Mouse (Mus musculus) liver, adult 2 months (tissue): ENCODE data around the gene Wipf2. TPM values are rescaled to one million over a fixed set of nuclear protein-coding genes. Genes with fewer than 3 reads are reported as not detected.
"Not testable (repeated sequence)": the region's sequence is repeated elsewhere in the genome, so short reads cannot be mapped to it uniquely, and the experiment has no call there.

Source experiments
- DNase-seq: peaks from one replicate; pipeline ENCODE4 v3.0.0-alpha.2; 2011; ENCODE audit warnings: low read depth, low spot score; ENCODE audit errors: extremely low read depth
- H3K27ac ChIP-seq: fragments of 200-500 bp; replicated peaks from 2 replicates; pipeline ENCODE4 v1.5.1; 2012; ENCODE audit warnings: low read depth, mild to moderate bottlenecking, control low read depth, inconsistent platforms, low read length; ENCODE audit not compliant: insufficient read depth
- H3K27me3 ChIP-seq: fragments of 200-500 bp; 2 replicates; pipeline ENCODE4 v1.6.1; 2012; ENCODE audit warnings: mild to moderate bottlenecking, moderate library complexity, low read length, inconsistent platforms; ENCODE audit not compliant: control insufficient read depth, insufficient read depth
- H3K36me3 ChIP-seq: fragments of 200-500 bp; 2 replicates; pipeline ENCODE4 v1.6.1; 2012; ENCODE audit warnings: low read length, inconsistent platforms; ENCODE audit not compliant: control insufficient read depth, insufficient read depth
- H3K4me1 ChIP-seq: fragments of 200-500 bp; 2 replicates; pipeline ENCODE4 v1.6.1; 2011; ENCODE audit warnings: low read length; ENCODE audit not compliant: control insufficient read depth, insufficient read depth
- H3K4me3 ChIP-seq: fragments of 200-500 bp; 2 replicates; pipeline ENCODE4 v1.5.1; 2011; ENCODE audit warnings: low read depth, mild to moderate bottlenecking, control low read depth, low read length, moderate library complexity; ENCODE audit not compliant: insufficient read depth
- H3K79me2 ChIP-seq: fragments of 200-500 bp; 2 replicates; pipeline ENCODE4 v1.6.1; 2012; ENCODE audit warnings: inconsistent platforms, mild to moderate bottlenecking, low read length, moderate library complexity; ENCODE audit not compliant: control insufficient read depth, insufficient read depth
- H3K9ac ChIP-seq: fragments of 200-500 bp; 2 replicates; pipeline ENCODE4 v1.6.1; 2012; ENCODE audit warnings: low read depth, mild to moderate bottlenecking, control low read depth, inconsistent platforms, low read length
- CTCF ChIP-seq: fragments of 200-500 bp; IDR thresholded peaks from 2 replicates; pipeline ENCODE4 v1.5.1; 2011; ENCODE audit warnings: low read depth, low read length, control low read depth
- POLR2A ChIP-seq: fragments of 200-500 bp; IDR thresholded peaks from 2 replicates; pipeline ENCODE4 v1.6.1; 2011; ENCODE audit warnings: low read length, control low read depth; ENCODE audit not compliant: insufficient read depth; ENCODE audit errors: extremely low read depth
- WGBS: fragments of 180-500 bp; shearing (Covaris S2); methylation state at CpG from one replicate; pipeline ENCODE4 v1.1.7; 2018; 5-methylcytosine and 5-hydroxymethylcytosine counted together
- polyA plus RNA-seq: library from polyadenylated mRNA; depleted of rRNA; stranded (reverse); fragments of >200 nt; gene quantifications from 2 replicates; pipeline ENCODE4 v1.2.3, GENCODE M21; 2012
- total RNA-seq: library from RNA; depleted of rRNA; stranded (reverse); fragments of >200 nt; gene quantifications from 2 replicates; pipeline ENCODE4 v1.2.3, GENCODE M21; 2014

Wipf2 gene
- total and polyA plus RNA-seq, 2 experiments: 1.5 to 3.1 TPM

DNA sequence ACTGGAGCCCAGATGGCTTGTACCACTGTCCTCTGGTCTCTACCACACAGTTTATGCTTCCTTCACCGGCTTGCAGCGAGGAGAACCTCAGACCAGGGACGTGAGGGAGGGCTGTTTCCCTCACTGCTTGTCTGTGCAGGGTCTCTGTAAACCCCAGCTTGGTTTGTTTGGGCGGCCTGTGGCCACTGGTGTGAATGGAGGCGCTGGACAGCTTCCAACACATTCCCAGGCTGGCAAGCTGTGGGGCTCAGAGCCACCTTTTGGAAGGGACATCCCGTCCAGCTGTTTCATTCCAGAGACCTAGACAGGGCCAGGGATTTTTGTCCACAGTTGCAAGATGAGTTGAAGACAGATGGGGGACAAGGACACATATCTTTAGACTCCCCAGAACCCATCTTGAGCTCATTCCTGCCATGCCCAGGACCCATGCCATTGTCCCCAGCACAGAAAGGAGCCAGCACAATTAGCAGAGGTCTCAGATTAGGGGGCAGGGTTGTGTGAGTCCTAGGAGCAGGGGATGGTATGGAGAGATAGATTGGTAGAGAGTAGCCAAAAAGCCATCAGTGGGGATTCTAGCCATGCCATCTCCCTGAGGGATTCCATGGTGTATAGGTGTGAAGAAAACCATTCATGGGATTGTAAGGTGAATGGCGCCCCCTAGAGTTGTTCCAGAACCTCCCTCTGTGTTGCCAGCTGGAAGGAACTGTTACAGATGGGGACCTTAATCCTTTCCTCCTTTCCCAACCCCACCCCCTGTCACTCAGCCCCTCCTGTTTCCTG, 68.3 kb downstream of the Wipf2 start:
- Histone ChIP-seq H3K79me2 (no peaks in the 10 kb centered on the region), H3K4me3 (no peak overlapping the region), H3K4me1 (peaks cover 19% of the 10 kb centered on the region), H3K27ac (no peak overlapping the region), H3K27me3 (no peaks in the 10 kb centered on the region), H3K9ac (no peak overlapping the region), H3K36me3 (no peaks in the 10 kb centered on the region)
- DNase-seq: no peak
- no peak for TF ChIP-seq POLR2A
- no peak for TF ChIP-seq CTCF
- 62% methylated on average over 7 of the region's 7 CpGs for WGBS

DNA sequence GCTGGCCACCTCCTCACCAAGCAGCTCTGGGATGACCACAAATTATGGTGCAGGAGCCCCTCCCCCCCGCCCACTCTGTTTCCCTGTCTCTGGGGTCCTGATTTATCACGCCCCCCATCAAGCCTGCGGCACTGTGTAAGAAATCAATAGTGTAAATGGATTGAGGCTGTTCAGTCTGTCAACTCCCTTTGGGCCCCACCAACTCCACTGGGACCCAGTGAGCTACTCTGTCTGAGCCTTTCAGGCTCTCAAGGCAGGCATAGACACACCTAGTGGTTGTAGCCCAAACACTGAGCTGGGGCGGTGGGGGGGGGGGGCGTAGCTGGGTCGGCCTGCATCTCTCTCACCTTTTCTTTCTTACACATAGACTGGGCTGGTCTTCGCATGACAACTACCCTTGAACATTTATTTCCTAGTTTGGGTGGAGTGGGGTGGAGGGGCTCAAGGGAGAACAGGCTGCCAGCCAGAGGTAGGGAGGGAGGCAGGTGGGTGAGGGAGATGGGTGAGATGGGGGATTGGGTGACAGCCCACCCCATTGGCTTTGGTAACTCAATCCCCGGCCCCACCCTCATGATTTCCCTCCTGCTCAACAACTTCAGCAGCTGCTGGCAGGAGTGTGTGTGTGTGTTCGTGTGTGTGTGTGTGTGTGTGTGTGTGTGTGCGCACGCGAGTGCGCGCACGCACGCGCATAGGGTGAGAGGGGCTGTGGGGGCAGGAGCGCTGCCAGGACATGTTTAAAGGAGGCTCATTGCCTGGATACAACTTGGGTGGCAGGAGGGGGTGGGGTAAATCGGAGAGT, 69.1 kb downstream of the Wipf2 start:
- H3K79me2 ChIP-seq: no peaks in the 10 kb centered on the region
- H3K9ac ChIP-seq: no peak overlapping the region
- peaks cover 20% of the 10 kb centered on the region for H3K4me1 ChIP-seq
- H3K4me3 ChIP-seq: no peak overlapping the region
- TF ChIP-seq POLR2A (no peak), CTCF (no peak)
- DNase-seq: no peak
- 43% methylated on average over 19 of the region's 19 CpGs for WGBS
- no peaks in the 10 kb centered on the region for H3K36me3 ChIP-seq
- H3K27me3 ChIP-seq: no peaks in the 10 kb centered on the region
- no peak overlapping the region for H3K27ac ChIP-seq

DNA sequence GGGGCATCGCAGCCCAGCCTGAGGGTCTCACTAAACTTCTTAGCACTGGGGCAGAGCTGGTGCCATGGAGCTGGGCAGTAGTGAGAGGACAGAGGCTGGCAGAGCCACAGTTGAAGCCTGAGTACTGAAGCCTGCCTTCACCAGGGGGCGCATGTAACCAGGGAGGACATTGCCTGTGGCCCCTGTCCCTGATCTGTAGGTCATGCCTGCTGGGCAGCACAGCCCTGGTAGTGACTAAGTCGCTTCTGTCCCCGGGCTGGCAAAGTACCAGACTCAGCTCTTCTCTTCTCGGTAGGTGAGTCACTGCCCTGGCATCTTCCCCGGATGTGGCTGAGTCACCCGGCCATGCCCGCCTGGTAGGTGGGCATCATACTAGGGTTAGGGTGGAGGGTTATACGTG, 69.7 kb downstream of the Wipf2 start:
- Histone ChIP-seq H3K27me3 (no peaks in the 10 kb centered on the region), H3K4me1 (peaks cover 20% of the 10 kb centered on the region), H3K36me3 (no peaks in the 10 kb centered on the region), H3K9ac (no peak overlapping the region), H3K27ac (no peak overlapping the region), H3K4me3 (no peak overlapping the region), H3K79me2 (peaks cover 1% of the 10 kb centered on the region; the same call in 1 of the 2 replicates)
- DNase-seq: peak; percentile 67
- peak; percentile 89 for TF ChIP-seq CTCF
- no peak for TF ChIP-seq POLR2A
- WGBS: 16% methylated on average over 9 of the region's 9 CpGs

DNA sequence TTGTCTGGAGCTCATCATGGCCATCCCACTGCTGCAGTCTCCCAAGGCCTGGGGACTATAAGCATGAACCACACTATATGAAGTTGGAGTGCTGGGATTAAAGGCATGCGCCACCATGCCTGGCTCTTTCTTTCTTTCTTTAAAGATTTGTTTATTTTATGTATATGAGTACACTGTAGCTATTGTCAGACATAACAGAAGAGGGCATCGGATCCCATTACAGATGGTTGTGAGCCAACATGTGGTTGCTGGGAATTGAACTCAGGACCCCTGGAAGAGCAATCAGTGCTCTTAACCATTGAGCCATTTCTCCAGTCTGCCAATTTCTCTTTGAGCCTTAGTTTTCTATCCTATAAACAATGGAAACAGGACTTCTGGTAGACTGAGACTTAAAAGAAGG, 70.4 kb downstream of the Wipf2 start:
- H3K27ac ChIP-seq, H3K4me3 ChIP-seq, H3K79me2 ChIP-seq, H3K36me3 ChIP-seq, DNase-seq, H3K27me3 ChIP-seq, H3K9ac ChIP-seq: not testable (repeated sequence)
- peaks cover 25% of the 10 kb centered on the region for H3K4me1 ChIP-seq
- 96% methylated on average over 2 of the region's 2 CpGs for WGBS

DNA sequence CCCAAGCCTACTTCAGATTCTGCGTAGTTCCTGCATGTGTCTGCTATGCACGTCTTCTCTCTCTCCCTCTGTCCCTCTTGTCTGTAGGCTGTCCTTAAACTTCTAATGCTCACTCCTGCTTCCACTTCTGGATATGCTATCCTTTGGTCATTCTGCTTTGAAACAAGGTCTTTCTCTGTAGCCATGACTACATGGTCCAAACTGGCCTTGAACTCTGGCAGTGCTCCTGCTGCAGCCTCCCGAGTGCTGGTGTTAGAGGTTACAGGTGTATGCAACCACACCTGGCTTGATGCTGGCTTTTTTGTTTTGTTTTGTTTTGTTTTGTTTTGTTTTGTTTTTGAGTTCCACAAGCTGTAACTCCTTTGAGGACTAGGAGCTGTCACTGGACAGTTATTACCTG, 70.9 kb downstream of the Wipf2 start:
- 70% methylated on average over 3 of the region's 3 CpGs for WGBS
- H3K27me3 ChIP-seq: no peaks in the 10 kb centered on the region
- no peak for TF ChIP-seq POLR2A
- TF ChIP-seq CTCF: no peak
- H3K36me3 ChIP-seq: no peaks in the 10 kb centered on the region
- H3K4me3 ChIP-seq: no peak overlapping the region
- DNase-seq: peak; percentile 52
- no peak overlapping the region for H3K27ac ChIP-seq
- H3K9ac ChIP-seq: no peak overlapping the region
- H3K4me1 ChIP-seq: peaks cover 25% of the 10 kb centered on the region
- H3K79me2 ChIP-seq: peaks cover 13% of the 10 kb centered on the region; the same call in 1 of the 2 replicates

DNA sequence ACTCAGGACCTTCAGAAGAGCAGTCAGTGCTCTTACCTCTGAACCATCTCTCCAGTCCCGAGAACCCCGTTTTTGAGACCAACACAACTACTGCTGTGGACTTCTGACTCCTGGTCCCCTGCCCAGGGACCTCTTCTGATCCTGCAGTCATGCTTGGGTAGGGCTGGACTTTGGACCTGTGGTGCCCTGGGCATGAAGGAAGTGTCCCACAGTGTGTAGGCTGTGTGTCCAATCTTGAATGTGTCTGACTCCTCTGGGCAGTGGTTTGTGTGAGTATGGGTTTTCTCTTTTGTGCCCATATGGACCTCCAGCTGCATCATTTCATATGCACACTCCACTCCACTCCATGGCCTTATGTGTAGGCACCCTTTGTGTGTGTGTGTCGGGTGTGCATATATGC, 71.7 kb downstream of the Wipf2 start:
- no peak for TF ChIP-seq POLR2A
- no peak for TF ChIP-seq CTCF
- peak overlapping the region; percentile 59 for H3K27ac ChIP-seq
- no peak overlapping the region for H3K4me3 ChIP-seq
- peak; percentile 87 for DNase-seq
- H3K27me3 ChIP-seq: no peaks in the 10 kb centered on the region
- no peaks in the 10 kb centered on the region for H3K36me3 ChIP-seq
- H3K4me1 ChIP-seq: peaks cover 23% of the 10 kb centered on the region
- no peak overlapping the region for H3K9ac ChIP-seq
- H3K79me2 ChIP-seq: peaks cover 18% of the 10 kb centered on the region; the same call in 1 of the 2 replicates
- 51% methylated on average over 3 of the region's 3 CpGs for WGBS
